Mouse (Mus musculus) activated CD4-positive, CD25-positive, alpha-beta regulatory T cell (primary cell): Measurements from ENCODE around the gene Slc22a14. TPM values are rescaled to one million over a fixed set of nuclear protein-coding genes. Genes with fewer than 3 reads are reported as not detected.

Source experiments
- polyA plus RNA-seq, 2 experiments: library from polyadenylated mRNA; unstranded; fragments of 100-300 nt; shearing (Covaris generic); gene quantifications; one replicate each; pipeline ENCODE4 v1.2.1; 2017

Gene Slc22a14
- polyA plus RNA-seq = under 1 TPM in 1 of 2 experiments, not detected in 1; 0.50 TPM

DNA sequence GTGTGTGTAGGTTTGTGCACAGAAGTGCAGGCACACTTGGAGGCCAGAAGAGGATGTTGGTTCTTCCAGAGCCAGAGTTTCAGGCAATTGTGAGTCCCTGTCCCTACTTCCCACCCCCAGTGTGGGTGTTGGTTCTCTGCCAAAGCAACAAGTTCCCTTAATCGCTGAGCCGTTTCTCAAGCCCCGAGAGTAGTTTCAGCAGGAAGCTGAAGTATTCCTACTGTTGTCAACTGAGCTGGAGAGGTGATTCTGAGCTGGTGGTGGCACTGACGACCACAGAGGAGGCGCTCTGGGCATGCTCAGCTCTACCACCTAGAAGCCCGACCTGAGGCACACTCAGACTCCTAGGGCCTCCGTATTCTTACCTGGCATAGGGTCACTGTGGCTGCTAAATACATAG is at the start of gene Slc22a14:
Gene Slc22a14, minus strand, starts transcription at position 270 of the 400 bp plus-strand sequence.

DNA sequence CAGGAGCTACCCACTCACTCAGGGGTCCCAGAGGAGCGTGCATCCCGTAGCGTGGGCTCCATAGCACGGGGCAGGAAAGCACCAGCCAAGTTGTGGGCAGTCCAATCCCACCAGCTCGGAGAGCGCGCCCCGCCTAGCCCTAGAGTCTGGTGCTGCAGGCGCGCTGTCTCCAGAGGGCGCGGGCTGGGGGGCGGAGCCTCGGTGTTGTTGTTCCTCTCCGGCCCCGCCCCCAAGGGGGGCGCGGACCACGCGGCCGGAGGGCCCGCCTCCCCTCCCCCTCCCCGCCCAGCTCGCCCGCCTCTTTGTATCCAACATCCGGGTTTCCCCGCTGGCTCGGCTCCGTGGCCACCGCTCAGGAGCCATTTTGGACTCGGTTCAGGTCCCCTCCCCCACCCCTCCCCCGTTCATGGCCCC is 36.5 kb upstream of the Slc22a14 start, which contains the start of gene Acvr2b:
Gene Acvr2b, plus strand, starts transcription at position 318 of the 414 bp plus-strand sequence.

DNA sequence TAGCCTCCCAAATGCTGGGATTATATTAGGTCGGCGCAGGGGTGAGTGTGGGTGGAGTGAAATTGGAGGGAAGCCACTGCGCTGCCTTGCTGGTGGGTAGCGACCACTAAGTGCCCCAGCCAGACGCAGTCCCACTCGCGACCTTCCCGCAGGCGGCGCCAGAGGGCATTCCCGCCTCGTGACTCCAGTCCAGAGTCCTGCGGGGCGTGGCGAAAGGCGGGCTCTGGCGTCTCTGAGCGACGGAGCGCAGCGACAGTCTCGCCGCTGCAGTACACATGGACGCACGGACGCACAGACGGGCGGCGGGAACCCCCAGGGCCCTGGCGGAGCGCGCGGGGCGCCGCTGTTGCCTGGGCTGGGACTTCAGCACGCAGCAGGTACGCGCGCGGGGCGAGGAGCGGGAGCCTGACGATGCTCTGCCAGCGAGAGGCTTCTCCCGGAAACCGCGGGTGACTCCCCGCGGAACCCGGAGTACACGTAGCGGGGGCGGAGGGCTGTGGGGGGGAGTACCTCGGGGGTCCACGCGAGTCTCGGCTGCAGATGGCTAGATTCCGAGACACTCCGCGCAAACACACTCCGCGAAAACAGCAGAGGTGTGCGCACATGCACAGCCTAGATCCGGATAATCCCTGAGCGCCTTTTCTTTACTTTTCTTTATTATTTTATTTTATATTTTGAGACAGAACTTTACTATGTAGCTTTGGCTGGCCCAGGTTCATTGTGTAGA is 7.9 kb downstream of the Slc22a14 start, which contains the start of gene Xylb:
Gene Xylb, plus strand, starts transcription at position 51 of the 727 bp plus-strand sequence.

DNA sequence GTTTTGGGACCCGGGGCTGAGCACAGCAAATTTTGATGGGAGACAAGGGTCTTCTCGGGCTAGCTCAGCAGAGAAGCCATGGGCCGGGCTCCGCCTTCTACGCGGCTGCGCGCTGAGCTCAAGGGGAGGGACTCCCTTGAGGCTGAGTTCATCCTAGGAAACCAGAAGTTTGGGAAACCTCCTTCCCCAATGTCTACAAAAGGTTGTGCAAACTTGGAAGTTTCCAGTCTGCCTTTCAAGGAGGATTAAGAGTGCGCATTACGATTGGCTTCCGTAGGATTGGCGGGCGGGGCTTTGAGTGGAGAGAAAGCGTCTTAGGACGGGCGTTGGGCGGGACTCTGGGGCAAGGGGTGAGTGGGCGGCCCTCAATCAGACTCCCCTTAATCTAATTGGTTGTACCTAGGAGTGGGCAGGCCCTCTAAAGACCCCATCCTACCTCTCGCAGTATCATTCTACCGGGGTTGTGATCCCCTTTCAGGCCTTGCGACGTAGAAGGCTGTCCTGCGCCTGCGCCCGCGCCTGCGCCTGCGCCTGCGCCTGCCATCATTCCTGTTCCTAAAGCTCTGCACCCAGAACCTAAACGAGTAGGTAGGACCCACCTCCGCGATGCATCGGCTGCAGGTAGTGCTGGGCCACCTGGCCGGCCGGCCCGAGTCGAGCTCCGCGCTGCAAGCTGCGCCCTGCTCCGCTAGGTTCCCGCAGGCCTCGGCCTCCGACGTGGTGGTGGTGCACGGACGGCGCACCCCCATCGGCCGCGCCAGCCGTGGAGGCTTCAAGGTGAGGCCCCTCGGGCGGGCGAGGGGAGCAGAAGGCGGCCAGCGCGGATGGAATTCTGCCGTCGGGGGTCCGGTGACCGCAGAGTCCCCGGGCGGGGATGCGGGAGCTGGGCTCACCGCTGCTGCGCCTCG is 24.2 kb downstream of the Slc22a14 start, which contains the start of gene Myd88:
Gene Myd88, minus strand, starts transcription at position 503 of the 908 bp plus-strand sequence.

GRCm38 (mm10) chr9:119339558-119340211 is 25.7 kb downstream of the Slc22a14 start, which contains the start of gene Acaa1a:
Gene Acaa1a, plus strand, starts transcription at chr9:119339676.

DNA sequence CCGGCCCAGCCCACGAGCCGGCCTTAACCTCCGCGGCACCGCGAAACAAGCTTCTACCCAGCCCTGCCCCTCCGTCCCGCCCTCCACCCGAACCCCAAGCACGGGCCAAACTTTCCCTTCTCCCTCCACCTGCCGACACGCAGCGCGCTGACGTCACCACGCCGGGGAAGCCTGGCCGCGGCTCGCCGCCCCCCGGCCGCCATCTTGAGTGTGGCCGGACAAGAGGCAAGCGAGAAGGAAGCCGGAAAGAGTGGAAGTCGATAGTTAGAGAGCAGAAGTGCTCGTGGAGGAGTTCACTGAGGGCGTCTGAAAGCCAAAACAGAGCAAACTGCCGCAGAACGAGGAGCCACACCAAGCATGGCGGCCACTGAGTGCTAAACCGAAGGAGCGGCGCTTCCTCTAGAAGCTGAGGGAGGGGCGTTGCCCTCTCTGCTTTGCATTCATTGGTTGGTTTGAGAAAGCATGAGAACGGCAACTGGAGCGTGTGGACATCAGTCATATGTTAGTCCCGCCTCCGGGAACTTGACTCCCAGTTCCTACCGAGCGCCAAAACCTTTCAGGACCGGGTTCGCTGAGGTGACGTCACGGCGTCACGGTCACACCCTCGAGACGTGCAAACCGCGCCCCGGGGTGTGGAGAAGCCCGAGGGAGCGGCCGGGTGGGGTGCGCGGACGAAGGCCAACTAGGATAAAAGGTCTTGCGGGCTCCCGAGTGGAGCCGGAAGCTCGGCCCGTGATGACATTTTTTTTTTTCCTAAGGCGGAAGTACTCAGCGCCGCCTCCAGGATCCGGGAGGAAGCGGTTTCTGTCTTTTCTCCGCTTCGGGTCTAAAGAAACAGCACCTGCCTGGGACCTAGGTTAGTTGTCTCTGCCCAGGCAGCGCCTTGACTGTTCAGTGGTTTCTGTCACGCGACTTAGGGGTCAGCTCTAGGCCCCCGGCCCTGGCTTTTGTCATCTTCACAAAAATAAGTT is 42.8 kb downstream of the Slc22a14 start, which contains the start of gene Oxsr1:
Gene Oxsr1, minus strand, starts transcription at position 139 of the 971 bp plus-strand sequence.

DNA sequence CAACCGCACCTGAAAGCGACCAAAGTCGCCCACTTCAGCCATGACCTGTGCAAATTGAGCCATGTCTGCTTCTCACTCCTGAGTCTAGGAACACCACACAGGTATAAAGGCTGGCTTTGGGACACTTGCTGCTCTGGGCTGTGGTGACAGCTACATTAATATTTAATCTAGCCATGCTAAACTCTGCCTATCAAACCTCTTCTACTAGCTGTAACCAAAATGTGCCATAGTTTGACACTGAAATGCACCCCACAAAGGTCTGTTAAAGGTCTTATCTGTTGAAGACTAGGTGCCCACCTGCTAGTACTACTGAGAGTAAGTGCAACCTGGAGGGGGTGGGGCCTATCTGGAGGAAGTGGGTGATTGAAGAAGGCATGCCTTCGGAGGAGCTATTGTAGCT is 156.4 kb downstream of the Slc22a14 start, which contains the start of gene Slc22a13:
Gene Slc22a13, minus strand, starts transcription at position 101 of the 400 bp plus-strand sequence.

GRCm38 (mm10) chr9:119158861-119159260 is 206.5 kb downstream of the Slc22a14 start, which contains the start of gene Gm47289:
Gene Gm47289, plus strand, starts transcription at chr9:119159161.

DNA sequence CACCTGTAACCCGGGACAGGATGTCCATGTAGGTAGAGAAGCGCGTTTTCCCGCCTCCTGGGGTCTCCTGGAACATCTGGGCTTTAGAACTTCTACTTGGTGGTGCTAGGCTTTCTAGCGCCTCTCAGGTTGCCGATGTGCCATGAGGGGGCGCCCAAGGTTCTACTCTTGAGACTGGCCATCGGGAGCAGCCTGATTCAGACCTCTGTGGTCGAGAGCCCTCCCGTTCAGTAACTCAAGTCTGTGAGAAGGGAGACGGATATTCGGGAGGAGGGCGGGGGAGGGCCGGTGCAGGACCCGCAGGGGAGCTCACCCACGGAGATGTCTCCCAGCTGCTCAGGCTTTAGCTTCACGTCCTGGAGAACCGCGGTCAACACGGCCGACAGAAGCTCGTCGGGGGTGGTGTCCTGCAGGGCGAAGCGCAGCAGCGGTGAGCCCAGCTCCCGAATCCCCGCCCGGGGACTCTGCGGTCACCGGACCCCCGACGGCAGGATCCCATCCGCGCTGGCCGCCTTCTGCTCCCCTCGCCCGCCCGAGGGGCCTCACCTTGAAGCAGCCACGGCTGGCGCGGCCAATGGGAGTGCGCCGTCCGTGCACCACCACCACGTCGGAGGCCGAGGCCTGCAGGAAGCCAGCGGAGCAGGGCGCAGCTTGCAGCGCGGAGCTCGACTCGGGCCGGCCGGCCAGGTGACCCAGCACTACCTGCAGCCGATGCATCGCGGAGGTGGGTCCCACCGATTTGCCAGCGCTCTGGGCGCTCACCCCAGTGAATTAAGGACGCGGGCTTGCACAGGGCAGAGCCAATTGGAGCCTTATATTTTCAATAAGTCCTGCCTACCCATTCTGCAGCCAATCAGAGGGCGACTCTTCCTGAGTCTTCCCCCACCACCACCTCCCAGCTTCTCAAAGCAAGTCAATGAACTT is 208.8 kb downstream of the Slc22a14 start, which contains the start of gene Acaa1b:
Gene Acaa1b, minus strand, starts transcription at position 816 of the 924 bp plus-strand sequence.

Other genes starting within 250 kb of the Slc22a14 start
- under 1 TPM; 0.21 to 0.37 TPM for gene Acaa1b, start 208.5 kb downstream of the Slc22a14 start, polyA plus RNA-seq
- under 1 TPM in 1 of 2 experiments, not detected in 1; 0.18 TPM for gene Gm47289, start 206.4 kb downstream of the Slc22a14 start, polyA plus RNA-seq
- under 1 TPM in 1 of 2 experiments, not detected in 1; 0.14 TPM for gene Slc22a13, start 156.5 kb downstream of the Slc22a14 start, polyA plus RNA-seq
- 10 to 100 TPM; 20.2 to 21.6 TPM for gene Oxsr1, start 43.1 kb downstream of the Slc22a14 start, polyA plus RNA-seq
- 10 to 100 TPM; 82.3 to 97.1 TPM for gene Acaa1a, start 25.9 kb downstream of the Slc22a14 start, polyA plus RNA-seq
- 100 to 1,000 TPM in 1 of 2 experiments, 10 to 100 TPM in 1; 93.4 to 105 TPM for gene Myd88, start 24.1 kb downstream of the Slc22a14 start, polyA plus RNA-seq
- gene Xylb, start 8.2 kb downstream of the Slc22a14 start, polyA plus RNA-seq = under 1 TPM; 0.06 to 0.86 TPM
- gene Acvr2b, start 36.6 kb upstream of the Slc22a14 start, polyA plus RNA-seq = not detected
- 10 to 100 TPM; 13.3 to 14.3 TPM for gene Exog, start 79.4 kb upstream of the Slc22a14 start, polyA plus RNA-seq
- gene Scn5a, start 213.5 kb upstream of the Slc22a14 start, polyA plus RNA-seq = under 1 TPM in 1 of 2 experiments, not detected in 1; 0.02 TPM